Mouse (Mus musculus) embryo, embryonic 11 days (tissue): ENCODE data around the gene Onecut1.

Source experiments
- DNase-seq: peaks from one replicate; pipeline ENCODE4 v3.0.0-alpha.2; 2015

The Onecut1 gene

GRCm38 (mm10) chr9:74862096-74862780, 517 bp downstream of the Onecut1 start:
- DNase-seq = peak; percentile 40

- DNase-seq = peak; percentile 14
Measured at GRCm38 (mm10) chr9:74862783-74863654, 1.3 kb downstream of the Onecut1 start.

- peak; percentile 36 for DNase-seq
Measured at GRCm38 (mm10) chr9:74863655-74864443, 2.1 kb downstream of the Onecut1 start.

GRCm38 (mm10) chr9:74864471-74864870, 2.8 kb downstream of the Onecut1 start:
- peak; percentile 18 for DNase-seq

- peak; percentile 54 for DNase-seq
Measured at GRCm38 (mm10) chr9:74866596-74867313, 5.0 kb downstream of the Onecut1 start.

- DNase-seq = peak; percentile 72
Measured at GRCm38 (mm10) chr9:74867641-74868205, 6.0 kb downstream of the Onecut1 start.

GRCm38 (mm10) chr9:74868336-74868950, 6.7 kb downstream of the Onecut1 start:
- peak; percentile 75 for DNase-seq

GRCm38 (mm10) chr9:74870960-74871688, 9.4 kb downstream of the Onecut1 start:
- DNase-seq = peak; percentile 86

- DNase-seq = no peak
Measured at GRCm38 (mm10) chr9:74876328-74876727, 14.6 kb downstream of the Onecut1 start.

GRCm38 (mm10) chr9:74877709-74878108, 16.0 kb downstream of the Onecut1 start:
- DNase-seq = no peak

GRCm38 (mm10) chr9:74887866-74888265, 26.1 kb downstream of the Onecut1 start:
- DNase-seq = no peak

GRCm38 (mm10) chr9:74896742-74897141, 35.0 kb downstream of the Onecut1 start:
- no peak for DNase-seq

GRCm38 (mm10) chr9:74897375-74897982, 35.8 kb downstream of the Onecut1 start:
- DNase-seq = no peak

- DNase-seq = no peak
Measured at GRCm38 (mm10) chr9:74900141-74900540, 38.4 kb downstream of the Onecut1 start.

- DNase-seq = peak; percentile 86
Measured at GRCm38 (mm10) chr9:74904866-74905508, 43.3 kb downstream of the Onecut1 start.

- DNase-seq = no peak
Measured at GRCm38 (mm10) chr9:74906951-74907350, 45.2 kb downstream of the Onecut1 start.

GRCm38 (mm10) chr9:74909245-74909644, 47.5 kb downstream of the Onecut1 start:
- DNase-seq = no peak

GRCm38 (mm10) chr9:74910226-74910759, 48.6 kb downstream of the Onecut1 start:
- DNase-seq = no peak

GRCm38 (mm10) chr9:74911430-74911829, 49.7 kb downstream of the Onecut1 start:
- DNase-seq = no peak

GRCm38 (mm10) chr9:74911919-74912318, 50.2 kb downstream of the Onecut1 start:
- peak; percentile 22 for DNase-seq
